ENCODE assay signal across 15 mouse cellular contexts in genomic region chr10:43657501-43658225, GRCm38 (mm10).
DNase-seq lines count a peak whose midpoint lies in the region; ATAC-seq and TF ChIP-seq lines count a peak whose summit lies in the region.
"Had no signal": no experiment of that assay in that cellular context is flagged by ENCODE, and none has a peak within 500 bp of the region (broad histone marks: within the 10 kb centered on the region; RNA-seq: fewer than 3 reads in every experiment).

No protein-coding gene starts in this region.

- H3K36me3 ChIP-seq in lung, embryonic 16.5 days (ENCODE audit: control insufficient read depth, insufficient read depth, low read length): no peaks in the 10 kb centered on the region
- no peaks in the 10 kb centered on the region for H3K36me3 ChIP-seq in stomach, postnatal 0 days (ENCODE audit: control insufficient read depth, insufficient read depth, low read length)
- H3K36me3 ChIP-seq: G1E; stomach, embryonic 15.5 days had no signal

- no peak overlapping the region for H3K4me2 ChIP-seq in lung, embryonic 16.5 days (ENCODE audit: low read depth, low read length)
- no peak overlapping the region for H3K4me2 ChIP-seq in stomach, postnatal 0 days (replicated peaks; ENCODE audit: low read depth)
- H3K4me2 ChIP-seq: stomach, embryonic 15.5 days had no signal

- DNase-seq in adrenal gland, adult 2 months: peak; percentile 52
- DNase-seq in adrenal gland, postnatal 10 days: no peak
- DNase-seq in lung, postnatal 10 days: no peak
- peak; percentile 19 for DNase-seq in fibroblast of lung, adult 2 months (ENCODE audit: low read depth)
- DNase-seq in stomach, postnatal 0 days (ENCODE audit: low spot score): no peak
- DNase-seq in kidney, adult 9 months: no peak
- no peak for DNase-seq in right cerebral cortex, adult 2 months (ENCODE audit: low spot score in 2 of 2)
- DNase-seq: B cell, adult 2 months; kidney, postnatal 14 days; right cerebral cortex, postnatal 14 days; thymus, postnatal 36 days had no signal

- H3K27ac ChIP-seq in lung, embryonic 16.5 days (ENCODE audit: low read length): no peak overlapping the region
- no peak overlapping the region for H3K27ac ChIP-seq in stomach, postnatal 0 days (replicated peaks)
- H3K27ac ChIP-seq: stomach, embryonic 15.5 days had no signal

- ATAC-seq in lung, embryonic 16.5 days (ENCODE audit: low read depth): peak; percentile 54
- peak; percentile 39; the same call in 1 of the 2 replicates for ATAC-seq in stomach, postnatal 0 days (ENCODE audit: low FRiP score, low TSS enrichment)
- ATAC-seq: inflammation-experienced regulatory T-cells, adult 6 months had no signal

- H3K27me3 ChIP-seq in lung, embryonic 16.5 days (ENCODE audit: control insufficient read depth, insufficient read depth, low read depth, low read length): no peaks in the 10 kb centered on the region
- H3K27me3 ChIP-seq in stomach, postnatal 0 days (ENCODE audit: control insufficient read depth, insufficient read depth, low read length): no peaks in the 10 kb centered on the region
- H3K27me3 ChIP-seq: stomach, embryonic 15.5 days had no signal

- H3K4me1 ChIP-seq in lung, embryonic 16.5 days (replicated peaks; ENCODE audit: control insufficient read depth, insufficient read depth, low read length): peaks cover 10% of the 10 kb centered on the region; the same call in 1 of the 2 replicates
- no peaks in the 10 kb centered on the region for H3K4me1 ChIP-seq in stomach, postnatal 0 days (replicated peaks; ENCODE audit: control insufficient read depth, insufficient read depth)

- H3K9me3 ChIP-seq in lung, embryonic 16.5 days (ENCODE audit: control insufficient read depth, low read length): no peaks in the 10 kb centered on the region
- no peaks in the 10 kb centered on the region for H3K9me3 ChIP-seq in stomach, postnatal 0 days (ENCODE audit: control insufficient read depth, low read length)
- H3K9me3 ChIP-seq: stomach, embryonic 15.5 days had no signal

- no peak for TF ChIP-seq EP300 in stomach, postnatal 0 days (optimal IDR thresholded peaks at IDR 0.05)

- WGBS in lung, embryonic 16.5 days: 46% methylated on average over 8 of the region's 8 CpGs
- WGBS in stomach, postnatal 0 days: 72% methylated on average over 8 of the region's 8 CpGs

- TF ChIP-seq CTCF in stomach, postnatal 0 days (IDR thresholded peaks at IDR 0.05; ENCODE audit: low read depth): no peak

- H3K4me3 ChIP-seq in lung, embryonic 16.5 days (ENCODE audit: low read length): no peak overlapping the region
- no peak overlapping the region for H3K4me3 ChIP-seq in stomach, postnatal 0 days (ENCODE audit: low read depth, low read length)
- H3K4me3 ChIP-seq: stomach, embryonic 15.5 days had no signal

- no peak overlapping the region for H3K9ac ChIP-seq in lung, embryonic 16.5 days (ENCODE audit: low read length)
- H3K9ac ChIP-seq in stomach, postnatal 0 days (ENCODE audit: low read length): no peak overlapping the region
- H3K9ac ChIP-seq: stomach, embryonic 15.5 days had no signal

Comparison
In these comparisons a context has a peak if more than half of its experiments do, and no peak if none do; other contexts are left out.
1. DNase-seq: peak in adrenal gland, adult 2 months (single experiment) and fibroblast of lung, adult 2 months (single experiment); none in adrenal gland, postnatal 10 days (single experiment), lung, postnatal 10 days (single experiment), stomach, postnatal 0 days (single experiment), kidney, adult 9 months (single experiment) and right cerebral cortex, adult 2 months (0 of 2).